Mouse (Mus musculus) induced T-regulatory cell, adult 2 months (primary cell): ENCODE measurements around the gene Chd1l.

Experiments
- DNase-seq: peaks from one replicate; pipeline ENCODE4 v3.0.0-alpha.2; 2012; ENCODE audit warnings: low read depth

The Chd1l gene

GRCm38 (mm10) chr3:97521946-97522731 is 87.9 kb downstream of the Chd1l start:
- no peak for DNase-seq

DNA sequence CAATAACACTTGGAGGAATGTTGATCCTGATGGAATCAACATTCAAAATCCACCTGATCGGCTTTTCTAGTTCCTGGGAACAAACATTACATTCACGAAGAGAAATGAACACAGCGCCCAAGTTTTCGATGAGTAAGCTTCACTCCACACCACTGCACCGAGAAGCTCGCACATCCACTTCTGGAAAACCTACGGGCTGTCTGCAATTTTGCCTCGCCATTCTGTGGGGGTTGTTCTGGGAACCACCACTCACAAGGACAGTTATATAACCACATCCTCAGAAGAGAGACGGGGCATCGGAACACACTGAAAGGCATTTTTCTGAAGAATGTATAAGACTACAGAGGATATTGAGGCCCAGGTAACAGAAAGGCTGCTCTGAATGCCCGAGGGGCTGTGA is 90.1 kb downstream of the Chd1l start:
- DNase-seq, result no peak

GRCm38 (mm10) chr3:97512296-97512695 is 97.7 kb downstream of the Chd1l start:
- no peak for DNase-seq
